Mouse (Mus musculus) MEL (cell line): ENCODE results near the gene Lhfpl1. TPM values are rescaled to one million over a fixed set of nuclear protein-coding genes. Genes with fewer than 3 reads are reported as not detected.

ENCODE experiments used
- DNase-seq: peaks from one replicate; pipeline ENCODE4 v3.0.0; 2011; ENCODE audit warnings: low read depth, low spot score
- H3K27ac ChIP-seq: 2 replicates; pipeline ENCODE4 v1.5.1; 2012; ENCODE audit warnings: low read depth, mild to moderate bottlenecking, control low read depth, low read length, moderate library complexity; ENCODE audit not compliant: control insufficient read depth
- H3K27me3 ChIP-seq, 2 experiments: fragments of 150-350 bp in 1 of 2; sonication (generic) in 1 of 2; 2 replicates each; pipeline ENCODE4 v1.6.1; 2012; ENCODE audit warnings: low read length in 2 of 2, mild to moderate bottlenecking in 2 of 2, improper control_type of control experiment in 1 of 2, moderate library complexity in 1 of 2; ENCODE audit not compliant: insufficient read depth in 2 of 2, control insufficient read depth in 1 of 2
- H3K36me3 ChIP-seq, 2 experiments: 2 replicates each; pipeline ENCODE4 v1.6.1; 2012 to 2014; ENCODE audit warnings: low read length in 2 of 2, improper control_type of control experiment in 1 of 2, inconsistent platforms in 1 of 2, mild to moderate bottlenecking in 1 of 2; ENCODE audit not compliant: insufficient read depth in 2 of 2, control insufficient read depth in 1 of 2
- H3K4me1 ChIP-seq, 2 experiments: fragments of 150-350 bp in 1 of 2; sonication (generic) in 1 of 2; 2 replicates each; pipeline ENCODE4 v1.6.1; 2012; ENCODE audit warnings: low read length in 2 of 2, improper control_type of control experiment in 1 of 2, mild to moderate bottlenecking in 1 of 2; ENCODE audit not compliant: insufficient read depth in 2 of 2, control insufficient read depth in 1 of 2
- H3K4me3 ChIP-seq, 2 experiments: fragments of 150-350 bp in 1 of 2; sonication (generic) in 1 of 2; 2 replicates each; pipeline ENCODE4 v1.5.1; 2012; ENCODE audit warnings: low read depth in 2 of 2, low read length in 2 of 2, mild to moderate bottlenecking in 2 of 2, moderate library complexity in 2 of 2, control low read depth in 1 of 2, improper control_type of control experiment in 1 of 2; ENCODE audit not compliant: control insufficient read depth in 1 of 2, insufficient read depth in 1 of 2
- H3K79me2 ChIP-seq: 2 replicates; pipeline ENCODE4 v1.6.1; 2012; ENCODE audit warnings: mild to moderate bottlenecking, low read length, moderate library complexity; ENCODE audit not compliant: control insufficient read depth, poor library complexity, insufficient read depth
- H3K9ac ChIP-seq: 2 replicates; pipeline ENCODE4 v1.6.1; 2012; ENCODE audit warnings: low read depth, mild to moderate bottlenecking, control low read depth, low read length, moderate library complexity; ENCODE audit not compliant: control insufficient read depth, poor library complexity, severe bottlenecking
- H3K9me3 ChIP-seq: fragments of 150-350 bp; sonication (generic); replicated peaks from 2 replicates; pipeline ENCODE4 v1.6.1; 2012; ENCODE audit warnings: mild to moderate bottlenecking, low read length, improper control_type of control experiment, moderate library complexity; ENCODE audit not compliant: insufficient read depth
- BHLHE40 ChIP-seq: IDR thresholded peaks from 2 replicates; pipeline ENCODE4 v1.6.1; 2012; ENCODE audit warnings: low read depth, mild to moderate bottlenecking, inconsistent platforms, low read length, improper control_type of control experiment, borderline replicate concordance
- ELF1 ChIP-seq: IDR thresholded peaks from 2 replicates; pipeline ENCODE4 v1.6.1; 2014; ENCODE audit warnings: low read depth, mild to moderate bottlenecking, inconsistent platforms, low read length, improper control_type of control experiment, moderate library complexity
- EP300 ChIP-seq, 2 experiments: IDR thresholded peaks; 2 replicates each; pipeline ENCODE4 v1.6.1; 2011; ENCODE audit warnings: improper control_type of control experiment in 2 of 2, low read length in 2 of 2, low read depth in 1 of 2, mild to moderate bottlenecking in 1 of 2
- GABPA ChIP-seq: IDR thresholded peaks from 2 replicates; pipeline ENCODE4 v1.6.1; 2012; ENCODE audit warnings: low read depth, mild to moderate bottlenecking, inconsistent platforms, low read length, improper control_type of control experiment, moderate library complexity
- MAFK ChIP-seq: IDR thresholded peaks from 2 replicates; pipeline ENCODE4 v1.6.1; 2011; ENCODE audit warnings: low read depth, mild to moderate bottlenecking, low read length, improper control_type of control experiment, borderline replicate concordance
- MXI1 ChIP-seq: IDR thresholded peaks from 2 replicates; pipeline ENCODE4 v1.6.1; 2011; ENCODE audit warnings: mild to moderate bottlenecking, low read depth, low read length, improper control_type of control experiment
- MYB ChIP-seq: IDR thresholded peaks from 2 replicates; pipeline ENCODE4 v1.6.1; 2011; ENCODE audit warnings: mild to moderate bottlenecking, low read depth, low read length, improper control_type of control experiment
- NELFE ChIP-seq: IDR thresholded peaks from 2 replicates; pipeline ENCODE4 v1.6.1; 2011; ENCODE audit warnings: low read depth, low read length, improper control_type of control experiment
- NRF1 ChIP-seq: IDR thresholded peaks from 2 replicates; pipeline ENCODE4 v1.6.1; 2014; ENCODE audit warnings: low read depth, mild to moderate bottlenecking, inconsistent platforms, low read length, improper control_type of control experiment, moderate library complexity; ENCODE audit not compliant: poor library complexity, insufficient read depth, severe bottlenecking
- POLR2AphosphoS5 ChIP-seq: IDR thresholded peaks from 2 replicates; pipeline ENCODE4 v1.6.1; 2012; ENCODE audit warnings: low read depth, borderline replicate concordance, mild to moderate bottlenecking, inconsistent platforms, low read length, moderate library complexity, mixed read lengths
- SIN3A ChIP-seq: IDR thresholded peaks from 2 replicates; pipeline ENCODE4 v1.6.1; 2012; ENCODE audit warnings: low read length, improper control_type of control experiment, inconsistent platforms
- TBP ChIP-seq: IDR thresholded peaks from 2 replicates; pipeline ENCODE4 v1.8.0; 2011; ENCODE audit warnings: low read depth, low read length, improper control_type of control experiment
- TCF12 ChIP-seq: IDR thresholded peaks from 2 replicates; pipeline ENCODE4 v1.6.1; 2014; ENCODE audit warnings: low read depth, mild to moderate bottlenecking, inconsistent platforms, low read length, improper control_type of control experiment, moderate library complexity
- USF1 ChIP-seq: IDR thresholded peaks from 2 replicates; pipeline ENCODE4 v1.6.1; 2014; ENCODE audit warnings: low read depth, mild to moderate bottlenecking, inconsistent platforms, low read length, improper control_type of control experiment, moderate library complexity
- USF2 ChIP-seq, 2 experiments: IDR thresholded peaks; 2 replicates each; pipeline ENCODE4 v1.6.1; 2011 to 2012; ENCODE audit warnings: improper control_type of control experiment in 2 of 2, low read length in 2 of 2, borderline replicate concordance in 1 of 2, inconsistent platforms in 1 of 2, low read depth in 1 of 2, mild to moderate bottlenecking in 1 of 2; ENCODE audit not compliant: insufficient read depth in 1 of 2
- ZMIZ1 ChIP-seq: IDR thresholded peaks from 2 replicates; pipeline ENCODE4 v1.6.1; 2012; ENCODE audit warnings: low read depth, mild to moderate bottlenecking, inconsistent platforms, low read length, improper control_type of control experiment, moderate library complexity
- ZNF384 ChIP-seq: IDR thresholded peaks from 2 replicates; pipeline ENCODE4 v1.6.1; 2012; ENCODE audit warnings: low read depth, mild to moderate bottlenecking, inconsistent platforms, low read length, improper control_type of control experiment
- polyA plus RNA-seq, 2 experiments: library from polyadenylated mRNA; stranded (reverse) in 1 of 2; unstranded in 1 of 2; fragments of >175 nt in 1 of 2; fragments of >200 nt in 1 of 2; gene quantifications; 2 replicates each; pipeline versions ENCODE4 v1.2.1 to v1.2.4; 2012; ENCODE audit warnings: low replicate concordance in 2 of 2, low read depth in 1 of 2; ENCODE audit not compliant: insufficient read length in 2 of 2, insufficient read depth in 1 of 2, missing spikeins in 1 of 2
- total RNA-seq: library from RNA; depleted of rRNA; stranded (reverse); fragments of 300-350 nt; gene quantifications from 2 replicates; pipeline ENCODE4 v1.2.3, GENCODE M21; 2012; rRNA removed

The Lhfpl1 gene
- total and polyA plus RNA-seq, 3 experiments, result not detected

- TF ChIP-seq MAFK (no peak), MXI1 (no peak), USF2 (IDR thresholded peaks at IDR 0.05; ENCODE audit: borderline replicate concordance in 1 of 2, insufficient read depth in 1 of 2, low read depth in 1 of 2, low read length in 2 of 2) (no peak), POLR2AphosphoS5 (no peak), MYB (no peak), USF1 (no peak), ELF1 (no peak), ZMIZ1 (no peak), BHLHE40 (no peak)
- H3K36me3 ChIP-seq, result no peaks in the 10 kb centered on the region
- H3K4me1 ChIP-seq, result no peaks in the 10 kb centered on the region
- no peak overlapping the region for H3K4me3 ChIP-seq
- no peaks in the 10 kb centered on the region for H3K27me3 ChIP-seq
- no peaks in the 10 kb centered on the region for H3K9me3 ChIP-seq
- DNase-seq, result no peak
- H3K27ac ChIP-seq, result no peak overlapping the region
- H3K9ac ChIP-seq, result no peak overlapping the region
- H3K79me2 ChIP-seq, result no peaks in the 10 kb centered on the region
Measured at GRCm38 (mm10) chrX:145271768-145272167, 77.1 kb downstream of the Lhfpl1 start.

- Histone ChIP-seq H3K36me3 (no peaks in the 10 kb centered on the region), H3K27ac (no peak overlapping the region), H3K4me1 (no peaks in the 10 kb centered on the region), H3K27me3 (no peaks in the 10 kb centered on the region), H3K9me3 (no peaks in the 10 kb centered on the region), H3K9ac (no peak overlapping the region), H3K79me2 (no peaks in the 10 kb centered on the region), H3K4me3 (no peak overlapping the region)
- TF ChIP-seq TBP, result no peak
- no peak for TF ChIP-seq NRF1
- TF ChIP-seq MYB, result no peak
- no peak for TF ChIP-seq ZMIZ1
- TF ChIP-seq SIN3A, result no peak
- TF ChIP-seq ZNF384, result no peak
- TF ChIP-seq TCF12, result no peak
- TF ChIP-seq EP300 (IDR thresholded peaks at IDR 0.05; ENCODE audit: low read depth in 1 of 2, low read length in 2 of 2), result no peak
- TF ChIP-seq GABPA, result no peak
- no peak for TF ChIP-seq NELFE
- DNase-seq, result no peak
Measured at GRCm38 (mm10) chrX:145261803-145262202, 87.1 kb downstream of the Lhfpl1 start.

Other genes starting within 250 kb of the Lhfpl1 start
- not detected in 2 replicates for gene Amot, start 156.1 kb upstream of the Lhfpl1 start, total RNA-seq
- gene Amot, start 156.1 kb upstream of the Lhfpl1 start, polyA plus RNA-seq, result not detected